Mouse (Mus musculus) adrenal gland, postnatal 36 days (tissue): ENCODE results near the gene Ormdl3. TPM values are rescaled to one million over a fixed set of nuclear protein-coding genes. Genes with fewer than 3 reads are reported as not detected.

ENCODE experiments used
- DNase-seq, 2 experiments: peaks; one replicate each; pipeline ENCODE4 v3.0.0; 2021; ENCODE audit warnings: mixed read lengths in 1 of 2
- total RNA-seq, 2 experiments: library from RNA; stranded (reverse); gene quantifications; 2 replicates each; pipeline ENCODE4 v1.2.3; 2021

The Ormdl3 gene
- total RNA-seq, 2 experiments from 2014 or later = 133 to 139 TPM

GRCm38 (mm10) chr11:98589306-98589705 is 2.1 kb upstream of the Ormdl3 start:
- DNase-seq = no peak

GRCm38 (mm10) chr11:98588833-98589281 is 1.7 kb upstream of the Ormdl3 start:
- DNase-seq = peak; percentile 52 to 65

DNA sequence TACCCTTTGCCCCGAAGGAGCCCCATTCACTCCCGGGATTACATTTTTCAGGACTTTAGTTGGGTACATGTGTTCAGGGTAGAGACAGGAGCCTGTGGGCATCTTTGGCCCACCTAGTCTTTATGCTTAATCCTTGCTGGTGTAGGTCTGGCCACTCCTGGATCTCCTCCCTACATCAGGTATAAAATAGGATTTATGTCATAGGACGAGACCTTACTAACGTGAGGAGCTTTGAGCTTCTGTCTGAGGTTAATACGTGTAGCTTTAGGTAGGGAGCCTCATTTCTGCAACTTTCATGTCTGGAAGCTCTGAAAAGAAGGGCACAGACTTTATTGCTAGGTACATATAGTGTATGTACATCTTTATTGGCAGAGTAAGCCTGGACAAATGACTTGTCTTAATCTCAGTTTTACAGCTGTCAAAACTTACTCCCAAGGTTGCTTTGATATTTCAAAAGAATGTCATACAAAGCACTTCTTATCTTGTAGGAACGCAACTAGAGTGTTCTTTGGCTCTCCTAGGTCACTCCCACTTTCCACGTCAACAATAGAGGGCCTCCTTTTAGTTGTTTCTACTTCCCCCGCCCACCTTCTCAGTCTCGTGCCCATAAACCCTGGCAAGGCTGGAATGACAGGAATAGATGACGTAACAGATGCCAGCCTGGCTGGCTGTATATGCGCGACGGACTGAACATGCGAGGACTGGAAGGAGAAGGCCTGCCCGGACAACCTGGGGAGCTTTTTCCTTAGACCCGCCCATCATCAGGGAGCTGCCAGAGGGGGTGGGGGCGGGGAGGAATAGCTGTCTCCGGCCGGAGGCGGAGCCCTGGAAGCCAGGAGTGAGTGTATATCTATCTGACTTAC is 747 bp upstream of the Ormdl3 start:
- DNase-seq = peak; percentile 84 to 89

- DNase-seq = peak in 1 of 2 experiments; percentile 32
These were observed 879 bp downstream of the Ormdl3 start for GRCm38 (mm10) chr11:98586087-98586891.

DNA sequence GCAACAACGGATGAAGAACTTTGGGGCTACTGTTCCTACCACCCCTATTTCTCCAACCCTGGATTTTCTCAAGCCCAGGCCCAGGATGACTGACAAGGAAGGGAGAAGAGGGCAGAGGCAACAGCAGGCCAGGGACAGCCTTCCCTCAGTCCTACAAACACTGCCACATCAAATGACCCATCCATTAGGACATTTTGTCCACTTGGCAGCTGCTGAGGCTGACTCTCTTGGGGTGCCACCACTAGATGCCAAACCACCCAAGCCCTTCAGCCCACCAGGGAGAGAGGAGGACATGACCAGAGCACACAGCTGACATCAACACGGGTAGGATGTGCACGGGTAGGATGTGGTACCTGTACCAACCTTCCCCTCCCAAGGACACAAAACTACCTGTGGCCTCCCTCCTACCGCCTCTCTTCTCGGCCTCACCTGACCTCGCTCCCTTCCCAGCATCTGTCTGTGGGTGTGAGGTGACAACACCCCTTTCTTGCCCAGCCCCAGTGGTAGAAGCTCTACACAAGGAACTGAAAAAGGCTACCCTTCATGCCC is 2.5 kb downstream of the Ormdl3 start:
- DNase-seq = no peak

GRCm38 (mm10) chr11:98584146-98584545 is 3.0 kb downstream of the Ormdl3 start:
- no peak for DNase-seq

DNA sequence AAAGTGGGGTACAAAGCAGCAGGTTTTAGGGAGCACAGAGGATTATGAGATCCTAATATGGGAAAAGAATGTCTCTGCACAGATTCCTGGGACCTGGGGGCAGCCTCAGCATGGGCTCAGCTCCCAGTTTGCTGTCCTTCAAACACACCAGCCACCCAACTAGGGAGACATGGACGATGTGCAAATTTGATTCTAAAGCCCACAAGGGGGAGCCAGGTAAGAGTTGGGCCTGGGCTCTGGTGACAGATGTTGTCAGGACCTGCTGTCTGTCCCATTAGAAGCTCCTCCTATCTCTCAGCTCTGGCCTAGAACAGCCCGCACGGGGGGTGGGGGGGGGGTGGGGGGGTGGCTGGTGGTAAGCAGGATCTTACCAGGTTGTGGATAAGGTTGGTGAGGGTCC is 3.6 kb downstream of the Ormdl3 start:
- DNase-seq = no peak

DNA sequence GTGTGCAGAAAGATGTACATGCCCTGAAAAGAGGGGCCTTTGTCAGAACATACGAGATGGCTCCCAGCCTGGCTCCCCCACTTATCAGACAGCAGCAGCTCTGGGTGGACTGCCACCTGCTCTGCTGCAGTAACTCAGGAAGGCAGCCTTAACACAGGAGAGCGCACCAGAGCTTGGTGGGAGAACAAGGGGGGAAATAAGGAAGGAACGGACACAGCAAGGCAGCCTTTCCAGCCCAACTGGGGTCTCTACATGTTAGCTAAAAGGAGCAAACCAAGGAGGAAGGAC is 4.0 kb downstream of the Ormdl3 start:
- no peak for DNase-seq

DNA sequence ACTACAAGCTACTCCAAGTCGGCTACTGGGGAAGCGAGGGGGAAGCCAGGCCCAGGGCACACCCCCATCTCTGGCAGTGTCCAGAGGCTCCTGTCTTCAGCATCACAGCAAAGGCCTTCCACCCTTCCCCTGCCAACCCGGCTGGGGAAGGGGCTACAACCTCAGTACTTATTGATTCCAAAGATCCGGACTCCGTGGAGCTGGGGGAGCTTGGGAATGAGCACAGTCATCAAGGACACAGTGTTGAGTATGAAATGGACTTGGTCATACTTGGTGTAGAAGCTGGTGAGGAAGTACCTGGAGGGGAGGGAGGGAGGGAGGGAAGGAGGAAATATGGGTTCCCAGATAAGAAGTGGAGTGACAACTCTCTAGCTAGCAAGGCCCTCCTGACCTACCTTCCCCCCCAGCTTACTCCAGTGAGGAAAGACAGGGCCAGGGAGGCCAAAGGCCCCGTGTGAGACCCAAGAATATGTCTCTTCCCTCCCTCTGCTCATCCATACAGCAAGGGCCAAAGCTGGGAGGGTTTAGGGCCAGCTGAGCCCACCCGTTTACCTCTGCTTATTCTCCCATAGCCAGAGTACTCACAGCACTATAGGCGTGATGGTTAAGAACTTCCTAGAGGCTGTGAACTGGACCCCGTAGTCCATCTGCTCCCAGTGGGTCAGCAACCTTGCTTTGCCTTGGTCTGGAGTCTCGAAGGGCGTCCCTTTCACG is 4.5 kb downstream of the Ormdl3 start:
- no peak for DNase-seq

DNA sequence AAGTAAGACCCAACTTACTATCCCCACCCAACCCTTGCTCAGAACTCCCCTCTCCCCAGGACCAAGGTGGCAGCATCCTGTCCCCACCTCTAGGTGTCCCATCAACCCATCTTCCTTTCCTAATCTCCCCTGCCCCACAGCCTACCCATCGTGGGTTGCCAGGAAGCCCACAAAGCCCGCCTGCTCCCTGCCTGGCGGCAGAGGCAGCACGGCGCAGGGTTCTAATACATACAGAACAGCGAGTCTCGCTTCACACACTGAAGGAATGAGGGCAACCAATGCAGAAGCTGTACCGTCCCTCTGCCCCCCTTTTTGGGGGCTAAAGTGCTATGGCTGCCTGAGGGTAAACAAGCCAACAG is 5.2 kb downstream of the Ormdl3 start:
- no peak for DNase-seq

DNA sequence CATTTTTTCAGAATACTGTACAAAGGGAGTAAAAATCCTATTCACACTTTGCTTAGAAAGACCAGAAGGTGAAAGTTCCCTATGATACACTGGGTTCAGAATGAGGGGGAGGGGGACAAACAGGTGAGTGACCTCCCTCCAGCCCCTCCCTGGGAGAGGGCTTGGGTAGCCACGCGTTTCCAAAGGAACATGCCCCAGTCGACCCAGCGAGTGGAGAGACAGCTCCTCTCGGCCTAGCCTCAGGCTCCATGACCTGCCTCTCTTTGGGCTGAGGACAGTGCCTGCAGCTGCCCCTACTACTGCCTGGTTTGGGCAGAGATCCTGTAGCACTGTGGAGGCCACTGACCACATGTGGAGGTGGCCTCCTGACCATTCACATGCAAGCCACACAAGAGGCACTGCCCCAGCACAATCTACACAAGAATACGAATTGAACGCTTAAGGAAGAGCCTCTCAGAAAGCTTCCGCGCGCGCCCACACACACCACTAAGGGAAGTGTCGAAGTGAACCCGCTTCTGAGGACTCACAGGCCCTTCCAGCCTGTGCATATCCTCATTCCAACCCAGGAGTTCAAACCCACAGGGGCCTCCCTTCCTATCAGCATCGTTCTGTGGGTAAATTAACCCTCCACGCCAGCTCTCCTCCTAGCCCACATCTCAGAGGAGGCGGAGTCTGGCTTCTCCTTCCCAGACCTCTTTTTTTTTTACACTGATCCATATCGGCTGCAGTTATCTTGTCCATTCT is 5.7 kb downstream of the Ormdl3 start:
- DNase-seq = no peak

- DNase-seq = peak; percentile 60 to 67
These were observed 6.7 kb downstream of the Ormdl3 start for GRCm38 (mm10) chr11:98580301-98581121.

GRCm38 (mm10) chr11:98577776-98578175 is 9.4 kb downstream of the Ormdl3 start:
- peak in 1 of 2 experiments; percentile 69 for DNase-seq

- DNase-seq = no peak
These were observed 17.7 kb downstream of the Ormdl3 start for GRCm38 (mm10) chr11:98569461-98569860.

DNA sequence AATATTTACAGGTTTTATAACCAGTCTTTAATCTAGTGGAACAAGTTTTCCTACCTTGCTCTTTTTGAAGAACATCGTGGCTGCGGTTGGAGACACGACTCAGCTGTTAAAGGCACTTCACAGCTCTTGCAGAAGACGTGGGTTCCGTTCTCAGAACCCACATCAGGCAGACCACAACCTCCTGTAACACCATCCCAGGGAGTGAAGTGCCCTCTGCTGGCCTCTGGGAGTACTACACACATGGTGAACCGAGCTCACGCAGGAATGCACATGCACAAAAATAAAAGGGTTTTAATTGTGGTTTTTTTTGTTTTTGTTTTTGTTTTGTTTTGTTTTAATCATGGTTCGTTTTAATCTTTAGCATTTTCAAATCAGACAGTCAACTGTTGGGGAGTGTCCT is 18.8 kb downstream of the Ormdl3 start:
- no peak for DNase-seq

- no peak for DNase-seq
These were observed 23.2 kb downstream of the Ormdl3 start for GRCm38 (mm10) chr11:98563921-98564414.

DNA sequence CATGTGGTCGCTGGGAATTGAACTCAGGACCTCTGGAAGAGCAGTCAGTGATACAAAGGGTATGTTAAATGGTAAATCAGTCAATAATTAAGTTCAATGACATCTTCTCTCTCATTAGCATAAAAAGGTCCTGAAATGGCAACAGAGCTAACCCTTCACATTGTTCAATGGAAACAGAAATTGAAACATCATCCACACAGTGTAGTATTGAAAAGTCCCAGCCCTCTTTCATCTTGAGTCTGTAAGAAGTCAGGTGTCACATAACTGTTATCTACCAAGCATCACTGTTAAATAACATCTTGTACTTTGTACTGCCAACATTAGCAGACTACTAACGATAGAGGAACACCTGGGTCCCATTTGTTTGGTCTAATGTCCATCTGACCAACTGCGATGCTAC is 24.1 kb downstream of the Ormdl3 start:
- DNase-seq = no peak

DNA sequence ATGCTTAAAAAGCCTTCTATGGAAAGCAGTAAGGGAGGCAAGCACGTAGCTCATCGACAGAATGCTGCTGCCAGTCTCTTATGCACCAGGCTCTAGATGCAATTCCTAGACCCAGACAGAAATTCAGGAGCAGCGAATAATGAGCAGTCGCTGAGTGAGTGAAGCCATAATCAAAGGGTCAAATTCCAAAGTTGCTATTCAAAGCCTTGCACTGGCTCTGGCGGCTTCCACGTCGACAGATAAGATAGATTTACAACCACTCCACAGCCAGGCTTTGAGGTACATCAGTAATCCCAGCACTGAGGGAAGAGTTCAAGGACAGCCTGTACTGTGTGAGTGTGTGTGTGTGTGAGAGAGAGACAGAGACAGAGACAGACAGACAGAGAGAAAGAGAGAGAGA is 26.2 kb downstream of the Ormdl3 start:
- DNase-seq = peak; percentile 44 to 59

DNA sequence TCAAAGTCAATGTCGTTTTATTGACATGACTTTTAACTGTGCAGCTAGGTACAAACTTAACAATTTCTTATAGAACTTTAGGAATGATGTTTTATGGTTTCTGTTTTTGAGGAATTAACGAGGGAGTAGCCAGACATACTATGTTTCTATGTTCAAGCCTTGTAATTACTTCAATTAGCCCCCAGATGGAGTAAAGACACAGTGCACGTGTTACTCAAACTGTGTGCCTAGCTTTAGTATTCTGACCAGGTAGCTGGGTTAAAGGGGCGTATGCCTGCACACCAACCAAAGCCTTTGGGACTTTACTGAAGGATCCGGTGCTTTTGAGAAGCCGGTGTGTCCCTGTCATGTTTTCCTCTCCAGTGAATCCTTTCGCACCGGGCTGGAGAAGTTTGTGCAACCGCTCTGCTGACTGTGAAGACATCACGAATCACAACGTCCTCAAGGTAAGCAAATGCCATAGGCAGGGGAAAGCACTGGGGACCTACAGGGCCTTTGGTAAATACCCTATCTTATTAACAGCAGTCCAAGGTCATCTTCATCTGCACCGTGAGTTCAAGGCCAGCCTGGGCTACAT is 32.0 kb downstream of the Ormdl3 start:
- no peak for DNase-seq

DNA sequence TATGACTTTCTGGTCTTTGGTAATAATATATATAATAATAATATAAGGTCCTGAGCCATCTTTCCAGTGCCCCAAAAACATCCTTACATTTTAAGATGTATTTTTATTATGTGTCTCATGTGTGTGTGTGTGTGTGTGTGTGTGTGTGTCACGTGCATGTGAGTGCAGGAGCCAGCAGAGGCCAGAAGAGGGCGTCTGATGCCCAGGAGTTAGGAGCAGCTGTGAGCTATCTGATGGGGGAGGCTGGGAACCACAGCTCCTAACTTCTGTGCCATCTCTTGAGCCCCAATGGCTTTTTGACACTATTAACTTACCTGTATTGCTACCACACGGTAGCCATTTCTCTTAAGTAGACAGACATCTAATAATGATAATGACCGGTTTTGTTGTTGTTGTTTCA is 33.2 kb downstream of the Ormdl3 start:
- DNase-seq = no peak
